Mouse (Mus musculus) kidney, postnatal 10 days (tissue): ENCODE data around the gene Tex37.

Experiments used
- DNase-seq: peaks from one replicate; pipeline ENCODE4 v3.0.0; 2021; ENCODE audit warnings: mixed read lengths

Tex37 gene

DNA sequence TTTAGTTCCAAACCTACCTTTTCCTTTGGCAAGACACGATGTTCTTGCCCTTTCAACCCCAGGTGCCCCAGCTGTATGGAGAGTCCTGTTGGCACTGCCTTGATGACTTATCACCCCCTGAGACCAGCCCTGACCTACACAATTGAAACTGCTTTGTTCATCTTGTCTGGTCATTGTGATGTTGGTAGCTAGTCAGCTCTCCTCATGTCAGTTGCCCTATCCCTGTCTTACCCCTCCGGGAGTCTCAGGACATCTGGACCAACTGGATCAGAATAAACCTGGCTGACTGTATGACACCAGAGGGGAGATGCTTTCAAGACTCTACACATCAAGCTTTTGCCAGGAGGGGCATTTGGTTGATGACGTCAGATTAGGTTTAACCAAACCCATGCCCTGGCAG, at the start of gene Tex37:
Gene Tex37 (minus strand): TSS at position 101 of the 400 bp plus-strand sequence.
- no peak for DNase-seq

DNA sequence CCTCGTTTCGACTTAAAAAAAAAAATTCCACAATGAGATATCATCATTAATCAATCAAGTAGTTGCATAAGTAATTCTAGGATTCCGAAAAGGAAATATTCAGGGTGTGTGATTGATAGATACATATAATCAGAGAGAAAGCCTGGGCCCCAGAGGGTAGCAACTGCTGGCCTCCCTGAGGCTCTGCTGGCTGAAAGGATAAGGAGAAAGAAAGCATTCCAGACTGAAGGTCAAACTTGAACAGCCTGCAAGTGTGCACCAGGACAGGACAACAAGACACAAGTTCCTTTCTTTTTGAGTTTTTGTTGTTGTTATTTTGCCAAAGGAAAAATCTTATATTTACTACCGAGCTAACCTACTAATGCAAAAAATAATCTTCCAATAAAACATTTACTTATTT, 49.6 kb upstream of the Tex37 start:
- no peak for DNase-seq

DNA sequence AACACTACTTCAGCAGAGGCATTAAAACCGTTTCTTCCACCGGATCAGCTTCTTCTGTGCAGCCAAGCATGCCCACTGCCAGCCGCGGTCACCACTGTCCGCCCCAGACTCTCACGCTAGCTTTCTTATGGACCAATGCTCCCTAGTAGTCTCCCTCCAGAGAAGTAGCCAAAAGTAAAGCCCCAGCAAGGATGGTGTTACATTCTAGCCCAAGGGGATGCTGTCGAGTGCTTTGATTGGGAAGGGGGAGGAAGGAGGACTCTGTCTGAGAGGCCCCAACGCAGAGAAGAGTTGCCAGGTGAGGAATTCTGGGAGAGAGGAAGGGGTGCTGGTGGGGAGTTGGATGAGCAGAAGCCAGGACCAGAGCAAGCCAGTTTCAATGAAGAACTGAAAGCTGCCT, 48.7 kb upstream of the Tex37 start:
- DNase-seq, result peak; percentile 25

DNA sequence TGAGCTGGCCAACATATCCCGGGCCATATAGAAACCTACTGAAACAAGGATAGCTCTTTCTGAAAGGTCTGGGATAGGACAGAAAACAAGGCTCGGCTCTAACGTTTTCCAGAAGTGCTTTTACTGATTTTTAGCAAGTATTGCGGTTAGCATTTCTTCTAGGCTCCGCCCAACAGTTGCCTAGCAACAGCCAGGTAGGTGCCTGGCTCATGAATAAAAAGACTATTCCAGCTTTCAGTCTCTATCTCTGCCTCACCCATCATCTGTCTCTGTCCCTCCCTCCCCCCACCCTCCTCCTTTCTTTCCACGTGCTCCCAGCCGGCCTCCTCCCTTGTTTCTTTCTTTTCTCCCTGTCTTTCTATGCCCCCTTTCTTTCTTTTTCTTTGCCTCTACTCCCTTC, 47.0 kb upstream of the Tex37 start:
- DNase-seq, result no peak

DNA sequence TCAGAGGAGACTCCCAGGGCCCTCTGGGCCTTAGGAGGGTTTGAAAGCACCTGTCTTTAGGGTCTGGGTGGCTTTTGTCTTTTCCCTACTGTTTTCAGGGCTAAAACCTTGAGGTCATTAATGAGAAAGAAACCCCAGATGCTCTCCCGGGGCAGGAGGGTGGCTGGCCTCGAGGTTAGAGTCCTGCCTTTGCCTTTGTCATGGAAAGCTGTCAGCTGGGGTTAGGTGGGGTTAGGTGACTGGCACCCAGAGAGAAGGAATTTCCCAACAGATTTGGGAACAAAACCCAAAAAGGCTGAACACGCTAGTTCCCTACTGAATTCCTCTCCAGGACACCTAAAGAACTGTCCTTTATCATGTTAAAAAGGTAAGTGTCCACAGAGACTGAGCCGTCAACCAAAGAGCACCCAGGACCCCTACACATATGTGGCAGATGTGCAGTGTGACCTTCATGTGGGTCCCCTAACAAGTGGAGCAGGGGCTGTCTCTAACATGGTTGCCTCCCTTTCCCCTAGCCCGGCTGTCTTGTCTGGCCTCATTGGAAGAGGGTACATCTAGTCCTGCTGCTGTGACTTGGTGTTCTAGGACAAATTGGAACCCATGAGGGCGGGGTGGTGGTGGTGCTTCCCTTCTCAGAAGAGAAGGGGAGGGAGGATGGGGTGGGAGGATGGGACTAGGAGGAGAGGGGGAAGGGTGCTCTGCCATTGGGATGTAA, 45.5 kb upstream of the Tex37 start:
- no peak for DNase-seq

DNA sequence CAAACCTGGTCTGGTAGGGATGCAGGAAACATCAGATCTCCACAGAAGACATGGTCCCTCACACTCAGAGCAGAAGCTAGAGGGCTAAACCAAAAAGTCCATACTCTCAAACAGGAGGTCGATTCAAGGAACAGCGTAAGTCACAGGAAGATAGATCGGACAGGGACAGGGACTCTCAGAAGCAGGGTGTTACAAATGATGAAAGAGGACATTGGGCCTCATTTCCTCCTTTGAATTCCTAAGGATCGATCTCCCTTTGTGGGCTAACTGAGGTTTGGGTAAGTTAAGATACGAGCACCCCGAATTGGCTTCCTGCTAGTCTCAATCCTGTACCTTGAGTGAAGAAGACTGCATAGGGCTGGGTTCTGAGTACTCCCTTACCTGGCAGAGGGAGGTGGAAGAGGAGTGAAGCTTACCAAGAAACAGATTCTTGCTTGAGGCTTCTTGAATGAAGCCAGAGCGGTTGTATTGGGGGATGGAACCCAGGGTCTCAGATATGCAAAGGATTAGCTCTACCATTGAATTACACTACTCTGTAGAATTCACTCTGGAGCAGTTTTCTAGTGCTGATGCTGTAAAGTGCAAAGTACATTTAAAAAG, 38.7 kb upstream of the Tex37 start:
- no peak for DNase-seq

DNA sequence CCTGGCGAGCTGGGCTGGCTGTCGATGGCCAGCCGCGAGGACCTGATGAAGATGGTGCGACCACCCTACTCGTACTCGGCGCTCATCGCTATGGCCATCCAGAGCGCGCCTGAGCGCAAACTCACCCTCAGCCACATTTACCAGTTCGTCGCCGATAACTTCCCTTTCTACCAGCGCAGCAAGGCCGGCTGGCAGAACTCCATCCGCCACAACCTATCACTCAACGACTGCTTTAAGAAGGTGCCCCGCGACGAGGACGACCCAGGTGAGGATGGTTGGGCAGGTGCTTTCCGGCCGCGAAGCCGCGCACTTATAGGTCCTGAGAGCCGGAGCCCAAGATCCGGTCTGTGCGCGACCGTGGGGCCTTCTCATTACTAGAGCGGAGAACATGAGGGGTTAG, 38.2 kb upstream of the Tex37 start:
- peak; percentile 14 for DNase-seq

DNA sequence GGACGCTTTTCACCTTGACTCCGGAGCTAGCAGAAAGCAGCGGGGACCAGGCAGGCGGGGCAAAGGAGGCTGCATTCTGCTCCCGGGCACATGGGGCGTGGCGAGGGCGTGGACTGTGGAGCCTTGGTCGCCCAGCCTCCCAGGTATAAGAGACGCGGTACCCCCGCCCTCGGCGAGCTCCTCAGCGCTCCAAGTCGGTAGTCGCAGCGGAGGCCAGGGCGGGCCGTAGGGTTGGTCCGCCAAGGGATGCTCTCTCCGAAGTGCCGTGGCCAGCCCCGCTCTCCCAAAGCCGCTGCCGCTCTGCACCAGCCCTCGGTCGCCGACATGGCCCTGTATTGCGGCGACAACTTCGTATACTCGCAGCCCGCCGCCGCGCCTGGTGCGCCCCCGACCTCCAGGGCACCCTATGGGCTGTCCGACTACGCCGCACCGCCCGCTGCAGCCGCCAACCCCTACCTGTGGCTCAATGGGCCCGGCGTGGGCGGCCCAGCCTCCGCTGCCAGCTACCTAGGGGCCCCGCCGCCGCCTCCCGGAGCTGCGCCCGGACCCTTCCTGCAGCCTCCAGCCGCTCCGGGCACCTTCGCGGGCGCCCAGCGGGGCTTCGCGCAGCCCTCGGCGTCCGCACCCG, 37.7 kb upstream of the Tex37 start, which contains the start of gene Foxi3:
Gene Foxi3 (plus strand): TSS at position 247 of the 628 bp plus-strand sequence.
- peak; percentile 63 for DNase-seq

DNA sequence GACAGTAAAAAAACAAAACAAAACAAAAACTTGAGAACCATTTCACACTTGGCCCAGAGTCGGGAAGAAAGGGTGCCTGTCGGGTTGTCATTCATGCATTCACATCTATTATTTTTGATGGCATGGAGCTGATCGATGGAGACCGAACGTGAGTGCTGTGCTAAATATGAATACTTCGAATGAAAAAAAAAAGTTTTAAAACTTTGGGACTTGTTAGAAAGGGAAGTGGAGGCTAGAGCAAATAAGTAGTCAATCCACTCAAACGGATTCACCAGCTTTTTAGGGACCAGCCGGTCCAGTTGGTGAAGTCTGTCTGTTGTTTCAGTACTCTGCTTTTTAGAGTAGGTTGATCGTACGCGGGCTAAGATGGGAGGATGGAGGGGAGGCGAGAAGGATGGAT, 37.1 kb upstream of the Tex37 start:
- DNase-seq, result no peak

DNA sequence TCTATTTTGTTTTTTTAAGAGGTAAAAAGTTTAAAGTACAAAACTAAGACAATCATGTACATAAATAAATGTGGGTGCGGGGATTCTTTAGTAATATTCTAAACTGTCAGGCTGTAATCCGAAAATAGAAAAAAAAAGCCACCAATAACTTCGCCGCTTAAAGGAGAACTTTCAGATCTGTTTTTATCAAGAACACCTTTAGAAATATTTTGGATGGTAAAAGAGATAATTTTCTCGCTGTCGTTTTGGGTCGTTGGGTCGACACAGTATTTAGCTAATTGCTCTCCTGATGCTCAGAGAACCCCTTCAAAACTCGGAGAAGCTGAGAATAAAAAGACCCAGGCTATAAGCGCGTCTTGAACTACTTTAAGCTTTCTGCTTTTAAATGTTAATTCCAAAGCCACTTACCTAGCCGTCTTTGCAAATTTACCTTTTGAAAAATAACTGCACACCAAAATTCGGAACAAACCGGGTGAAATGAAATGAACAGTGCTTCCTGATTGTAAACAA, 36.6 kb upstream of the Tex37 start:
- no peak for DNase-seq

DNA sequence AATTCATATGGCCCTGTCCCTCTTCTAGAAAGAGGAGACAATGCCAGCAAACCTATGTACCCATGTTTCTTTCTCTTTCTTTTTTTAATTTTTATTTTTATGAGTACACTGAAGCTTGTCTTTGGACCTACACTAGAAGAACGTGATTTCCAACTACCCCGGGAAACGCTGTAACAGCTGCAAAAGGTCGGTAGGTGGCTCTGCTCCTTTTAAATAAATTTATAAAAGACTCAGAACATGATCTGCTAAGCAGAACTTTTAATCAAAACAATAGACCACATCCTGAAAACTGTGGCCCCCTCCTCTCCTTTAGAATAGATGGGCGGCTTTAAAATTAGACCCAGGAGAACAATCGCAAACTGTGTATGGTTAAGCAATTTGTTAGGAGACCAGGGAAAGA, 35.3 kb upstream of the Tex37 start:
- DNase-seq, result peak; percentile 57

DNA sequence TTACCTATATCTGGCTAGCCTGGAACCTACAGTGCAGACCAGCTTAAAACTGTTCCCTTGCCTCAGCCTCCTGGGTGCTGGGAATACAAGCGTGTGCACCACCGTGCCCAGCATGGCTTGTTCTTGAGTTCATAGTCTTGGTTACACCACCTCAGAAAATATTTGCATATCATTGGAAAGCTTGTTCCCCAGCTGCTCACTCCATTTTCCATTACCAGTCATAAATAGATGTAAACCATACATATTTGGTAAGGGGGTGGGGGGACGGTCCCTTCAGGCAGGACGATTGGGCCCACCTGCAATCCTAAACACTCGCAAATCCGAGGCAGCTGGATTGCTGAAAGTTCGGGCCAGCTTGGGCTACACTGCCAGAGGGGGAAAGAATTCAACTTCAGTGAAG, 34.5 kb upstream of the Tex37 start:
- DNase-seq, result no peak

DNA sequence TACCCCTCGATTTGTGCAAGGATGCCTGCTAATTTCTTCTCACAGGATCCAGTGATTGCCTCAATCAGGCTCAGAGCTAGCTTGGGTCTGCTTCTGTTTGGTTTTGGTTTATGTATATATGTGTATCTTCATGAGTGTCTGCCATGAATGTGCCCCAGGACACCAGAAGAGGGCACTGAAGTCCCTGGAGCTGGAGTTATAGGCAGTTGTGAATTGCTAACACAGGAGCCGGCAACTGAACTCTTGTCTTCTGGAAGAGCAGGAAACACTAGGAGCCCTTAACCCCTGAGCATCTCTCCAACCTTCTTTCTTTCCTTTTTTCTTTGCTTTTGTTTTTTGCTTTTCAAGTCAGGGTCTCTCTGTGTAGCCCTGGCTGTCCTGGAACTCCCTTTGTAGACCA, 13.1 kb upstream of the Tex37 start:
- no peak for DNase-seq

DNA sequence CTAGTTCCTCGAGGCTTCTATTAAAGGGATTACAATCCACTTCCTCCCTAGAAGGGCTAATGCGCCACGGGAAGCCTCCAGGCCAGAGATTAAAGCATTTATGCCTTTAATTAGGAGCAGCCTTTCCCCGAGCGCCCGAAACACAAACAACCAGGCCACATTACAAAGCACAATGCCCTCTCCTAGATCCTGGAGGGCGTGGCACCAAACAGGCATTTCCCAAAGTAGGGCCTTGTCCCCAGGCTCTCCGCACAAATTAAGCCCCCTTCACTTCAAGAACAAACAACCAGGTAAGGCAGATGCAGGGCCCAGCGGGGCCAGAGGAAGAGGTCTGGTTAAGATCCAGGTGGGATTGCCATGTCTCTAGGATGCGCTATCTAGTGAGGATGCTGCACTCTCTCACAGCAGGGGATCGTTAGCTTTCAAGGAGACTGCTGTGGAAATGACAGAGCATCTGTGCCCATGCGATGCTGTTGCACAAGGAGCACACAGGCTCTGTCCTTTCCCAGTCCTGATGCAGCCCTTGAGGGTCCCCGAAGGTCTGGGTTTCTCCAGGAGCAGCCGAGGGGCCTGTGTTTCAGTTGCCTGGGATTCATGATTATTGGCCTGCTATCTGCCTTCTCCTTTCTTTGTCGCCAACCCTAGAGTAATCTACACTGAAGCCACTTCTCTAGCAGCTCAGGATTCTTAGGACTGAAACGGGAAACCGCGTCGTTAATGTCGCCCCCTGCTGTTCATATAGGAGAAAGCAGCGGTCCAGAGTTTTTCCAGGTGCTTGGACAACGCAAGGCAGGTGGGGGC, 2.7 kb upstream of the Tex37 start:
- peak; percentile 47 for DNase-seq

DNA sequence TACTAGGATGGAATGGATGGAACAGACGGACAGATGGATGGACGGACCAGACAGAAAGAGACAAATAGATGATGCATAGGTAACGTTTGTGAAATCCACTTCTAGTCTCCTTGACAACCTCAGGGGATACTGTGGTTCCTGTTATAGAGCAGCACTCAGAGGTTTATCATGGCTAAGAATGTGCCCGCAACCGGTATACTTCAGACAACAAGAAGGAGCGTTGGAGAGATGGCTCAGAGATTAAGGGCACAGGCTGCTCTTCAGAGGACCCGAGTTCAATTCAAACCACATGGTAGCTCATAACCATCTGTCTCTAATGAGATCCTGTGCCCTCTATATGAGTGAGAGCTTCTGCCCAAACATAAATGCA, 6.3 kb downstream of the Tex37 start:
- no peak for DNase-seq

DNA sequence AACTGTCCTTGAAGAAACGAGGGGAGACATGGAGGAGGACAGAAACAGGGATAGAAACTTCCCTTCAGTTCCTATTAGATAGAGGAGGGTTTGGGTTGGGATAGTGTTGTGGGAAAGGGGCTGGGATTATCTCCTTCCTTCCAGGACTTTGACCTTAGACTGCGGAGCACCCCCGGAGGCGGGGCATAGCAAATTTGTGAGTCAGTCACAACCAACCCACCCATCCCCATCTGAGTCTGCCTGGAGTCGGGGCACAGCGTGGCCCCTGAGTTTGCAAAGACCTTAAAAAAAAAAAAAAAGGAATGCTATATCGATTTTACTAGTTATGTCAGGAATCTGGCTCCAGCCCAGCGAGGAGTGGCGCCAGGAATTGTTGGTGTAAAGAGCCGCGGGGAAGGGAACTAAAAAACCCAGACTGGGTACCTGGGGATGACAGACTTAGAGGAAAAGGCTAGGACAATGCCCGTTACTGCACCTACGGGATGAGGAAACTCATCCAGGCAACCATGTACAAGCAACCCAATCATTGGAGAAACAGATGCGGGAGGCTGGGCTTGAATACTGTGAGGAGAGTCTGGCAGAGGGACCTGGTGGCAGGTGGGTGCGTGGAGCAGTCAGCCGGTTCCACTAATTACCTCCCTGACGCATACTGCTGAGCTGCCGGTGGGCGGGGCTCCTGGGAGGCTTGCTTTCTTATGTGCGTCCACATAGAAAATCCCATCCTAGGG, 6.9 kb downstream of the Tex37 start:
- peak; percentile 17 for DNase-seq

DNA sequence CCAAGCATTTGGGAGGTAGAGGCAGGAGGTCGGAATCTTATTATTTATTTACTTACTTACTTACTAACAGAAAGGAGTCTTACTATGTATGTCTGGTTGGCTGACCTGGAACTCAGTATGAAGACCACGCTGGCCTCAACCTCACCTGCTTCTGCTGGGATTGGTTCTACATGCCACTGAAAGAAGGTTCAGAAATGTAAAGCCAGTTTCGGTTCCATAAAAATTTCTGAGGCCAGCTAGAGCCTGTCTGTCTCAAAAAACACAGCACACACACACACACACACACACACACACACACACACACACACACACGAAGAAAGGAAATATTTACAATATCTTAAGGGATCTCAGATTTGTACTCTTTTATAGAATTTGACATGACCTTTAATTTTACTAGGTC, 8.4 kb downstream of the Tex37 start:
- no peak for DNase-seq

DNA sequence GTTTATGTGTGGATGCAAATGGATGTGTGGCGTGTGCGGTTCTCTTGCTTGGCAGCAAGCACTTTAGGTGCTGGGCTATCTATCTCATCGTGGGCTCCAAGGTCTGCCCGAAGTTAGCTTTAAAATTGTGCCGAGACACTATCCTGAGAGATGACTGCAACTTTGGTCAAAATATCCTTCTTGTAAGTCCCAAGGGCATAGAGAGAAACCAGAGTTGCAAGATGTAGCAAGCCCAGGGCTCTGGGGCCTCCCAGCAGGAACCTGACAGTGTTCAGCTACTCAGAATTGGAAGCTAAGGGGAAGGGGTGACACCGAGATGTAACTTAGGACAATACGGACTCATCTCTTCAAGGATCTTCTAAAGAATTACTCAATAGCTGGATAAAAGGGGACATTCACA, 9.2 kb downstream of the Tex37 start:
- DNase-seq, result no peak

DNA sequence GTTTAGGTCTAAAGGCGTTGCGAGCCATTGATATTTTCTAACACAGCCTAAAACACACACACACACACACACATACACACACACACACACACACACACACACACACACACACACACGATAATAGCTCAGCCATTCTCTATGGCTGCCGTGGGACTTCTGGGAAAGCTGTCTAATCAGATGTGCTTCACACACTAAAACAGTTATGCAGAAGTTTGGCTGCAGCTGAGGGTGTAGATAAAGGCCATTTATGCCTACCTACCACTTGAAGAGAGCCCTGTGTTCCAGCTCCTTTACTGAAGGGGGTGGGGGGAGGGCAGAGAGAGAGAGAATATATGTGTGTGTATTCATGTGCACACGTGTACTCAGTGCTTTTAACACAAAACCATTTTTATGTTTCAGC, 15.0 kb downstream of the Tex37 start:
- DNase-seq, result no peak

DNA sequence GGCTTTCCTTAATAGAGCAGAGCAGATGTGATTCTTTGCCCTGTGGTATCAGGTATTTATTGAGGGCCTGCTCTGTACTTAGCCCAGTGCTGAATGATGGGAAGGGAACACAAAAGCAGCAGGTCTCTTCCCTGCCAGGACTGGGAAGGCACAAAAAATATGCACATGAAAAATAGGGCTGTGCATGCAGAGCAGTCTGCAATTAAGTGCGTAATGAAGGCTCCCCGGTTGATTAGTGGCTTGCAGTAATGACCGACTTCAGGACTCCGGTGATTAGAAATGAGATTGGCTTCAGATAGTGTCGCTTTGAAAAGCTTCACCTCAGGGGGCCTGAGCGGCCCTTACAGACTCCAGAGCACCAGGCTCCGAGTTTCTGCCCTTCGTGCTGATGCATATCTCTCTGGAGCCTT, 19.1 kb downstream of the Tex37 start:
- no peak for DNase-seq

DNA sequence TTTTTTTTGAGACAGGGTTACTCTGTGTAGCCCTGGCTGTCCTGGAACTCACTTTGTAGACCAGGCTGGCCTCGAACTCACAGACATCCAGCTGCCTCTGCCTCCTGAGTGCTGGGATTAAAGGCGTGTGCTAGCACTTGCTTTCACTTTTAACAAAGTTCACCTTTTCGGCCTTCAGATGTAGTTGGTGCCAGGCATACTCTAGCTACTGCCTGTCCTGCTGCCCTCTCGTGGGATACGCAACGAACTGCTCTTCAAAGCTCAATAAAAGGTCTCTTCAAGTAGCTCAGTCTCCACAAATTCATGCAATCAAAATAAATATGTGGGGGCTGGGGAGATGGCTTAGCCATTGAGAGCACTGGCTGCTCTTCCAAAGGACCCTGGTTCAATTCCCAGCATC, 20.6 kb downstream of the Tex37 start:
- no peak for DNase-seq

DNA sequence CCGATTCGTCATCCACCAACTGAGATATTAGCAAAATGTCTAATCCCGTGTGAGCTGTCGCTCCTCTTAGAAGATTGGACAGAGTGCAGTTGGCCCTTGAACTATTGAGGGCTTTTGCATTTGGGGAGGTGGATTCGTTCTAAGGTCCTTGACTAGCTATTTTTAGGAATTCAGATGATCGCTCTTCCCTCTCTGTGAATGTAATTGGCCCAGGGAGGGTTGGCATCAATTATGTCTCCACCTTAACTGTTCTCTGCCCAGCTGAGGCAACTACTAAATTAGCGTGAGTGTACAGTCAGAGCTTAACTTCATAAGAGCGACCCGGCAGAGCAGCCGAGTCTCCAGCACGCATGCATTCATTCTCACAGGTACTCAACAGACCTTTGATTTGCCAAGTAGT, 30.7 kb downstream of the Tex37 start:
- DNase-seq, result no peak
